Mouse (Mus musculus) lung, postnatal 14 days (tissue): ENCODE results near the gene Olfr1044.
"Not testable (repeated sequence)": the region's sequence is repeated elsewhere in the genome, so short reads cannot be mapped to it uniquely, and the experiment has no call there.

Source experiments
- DNase-seq: peaks from one replicate; pipeline ENCODE4 v3.0.0; 2021

Gene Olfr1044

GRCm38 (mm10) chr2:86177720-86178119 is at the start of gene Olfr1044:
TSS of gene Olfr1044 (minus strand) at chr2:86177820.
- DNase-seq = no peak

- DNase-seq = no peak
These were observed 41.6 kb upstream of the Olfr1044 start, which contains the start of gene Olfr1046 for GRCm38 (mm10) chr2:86219214-86219613. TSS of gene Olfr1046 (minus strand) at chr2:86219314.

DNA sequence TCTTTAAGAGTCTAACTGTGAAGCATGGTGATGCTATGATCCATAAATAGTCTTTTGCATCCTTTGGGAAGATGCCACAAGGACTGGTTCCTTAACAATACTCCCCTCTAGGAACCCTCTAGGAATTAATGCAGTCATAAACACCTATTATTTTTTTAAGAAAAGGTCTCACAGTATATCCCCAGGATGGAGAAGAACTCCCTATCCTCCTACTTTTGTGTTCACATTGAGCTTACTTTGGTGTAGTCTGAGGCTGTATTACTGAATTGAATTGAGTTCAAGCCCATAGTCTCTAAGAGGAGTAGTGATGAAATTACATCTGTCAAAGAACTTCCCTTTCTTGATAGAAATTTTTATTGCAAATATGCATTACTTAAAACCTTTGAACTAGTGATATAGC is 25.3 kb upstream of the Olfr1044 start, which contains the start of gene Olfr1045:
TSS of gene Olfr1045 (minus strand) at position 101 of the 400 bp plus-strand sequence.
- no peak for DNase-seq

- no peak for DNase-seq
These were observed 18.2 kb upstream of the Olfr1044 start for GRCm38 (mm10) chr2:86195863-86196262.

DNA sequence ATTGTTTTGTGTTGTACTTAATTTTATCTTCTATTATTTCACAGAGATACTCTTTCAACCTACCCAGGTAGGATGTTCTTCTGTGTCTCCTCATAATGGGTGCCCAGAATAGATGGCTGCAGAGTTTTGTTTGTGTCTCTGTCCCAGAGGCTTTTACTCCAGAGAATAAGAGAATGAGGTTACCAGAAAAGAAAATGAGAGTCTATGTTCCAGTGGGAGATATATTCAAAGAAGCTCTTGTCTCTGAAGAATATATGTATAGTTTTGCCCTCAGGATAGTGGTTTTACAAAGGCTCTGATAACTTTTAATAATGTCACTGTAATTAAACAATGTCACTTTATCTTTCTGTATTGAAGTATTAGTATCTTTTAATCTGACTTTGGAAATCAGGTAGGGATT is 8.0 kb upstream of the Olfr1044 start, which contains the start of gene Olfr52:
TSS of gene Olfr52 (minus strand) at position 101 of the 400 bp plus-strand sequence.
- DNase-seq = no peak

GRCm38 (mm10) chr2:86179950-86180349 is 2.3 kb upstream of the Olfr1044 start:
- no peak for DNase-seq

DNA sequence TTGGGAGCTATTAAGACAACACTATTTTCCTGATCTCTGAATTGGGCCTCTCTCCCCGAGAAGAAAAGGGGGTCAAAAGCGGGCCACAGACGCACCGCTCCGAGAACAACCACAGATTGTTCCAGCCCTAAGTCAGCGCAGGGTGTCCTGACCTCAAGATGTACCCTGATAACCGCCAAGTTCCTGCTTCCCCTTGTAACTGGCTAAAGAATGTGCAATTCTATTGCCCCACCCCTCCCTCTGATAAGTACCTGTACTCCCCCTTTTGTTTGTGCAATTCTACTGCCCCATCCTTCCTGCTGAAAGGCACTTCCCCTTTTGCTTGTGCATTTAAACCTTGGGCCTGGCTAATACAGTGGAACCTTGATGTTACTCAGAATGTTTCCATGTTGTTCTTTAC is 2.2 kb downstream of the Olfr1044 start:
- not testable (repeated sequence) for DNase-seq

- no peak for DNase-seq
These were observed 10.2 kb downstream of the Olfr1044 start, which contains the start of gene Olfr1043 for GRCm38 (mm10) chr2:86167422-86167821. TSS of gene Olfr1043 (minus strand) at chr2:86167522.

DNA sequence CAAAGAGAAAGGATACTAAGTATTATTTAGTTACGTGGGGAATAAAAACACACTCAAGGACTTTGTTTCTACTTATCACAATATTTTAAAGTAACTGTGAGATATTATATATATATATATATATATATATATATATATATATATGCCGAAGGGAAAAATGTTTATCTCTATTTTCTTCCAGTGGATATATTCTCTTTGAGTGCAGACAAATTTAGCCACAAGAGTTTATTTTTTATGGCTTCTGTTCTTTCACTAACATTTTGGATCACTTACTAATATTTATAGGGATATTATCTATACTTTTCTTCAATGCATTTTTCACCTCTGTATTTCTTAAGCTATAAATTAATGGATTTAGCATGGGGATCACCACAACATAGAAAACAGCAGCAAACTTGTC is 15.9 kb downstream of the Olfr1044 start, which contains the start of gene Olfr1042:
TSS of gene Olfr1042 (minus strand) at position 101 of the 400 bp plus-strand sequence.
- DNase-seq = no peak

DNA sequence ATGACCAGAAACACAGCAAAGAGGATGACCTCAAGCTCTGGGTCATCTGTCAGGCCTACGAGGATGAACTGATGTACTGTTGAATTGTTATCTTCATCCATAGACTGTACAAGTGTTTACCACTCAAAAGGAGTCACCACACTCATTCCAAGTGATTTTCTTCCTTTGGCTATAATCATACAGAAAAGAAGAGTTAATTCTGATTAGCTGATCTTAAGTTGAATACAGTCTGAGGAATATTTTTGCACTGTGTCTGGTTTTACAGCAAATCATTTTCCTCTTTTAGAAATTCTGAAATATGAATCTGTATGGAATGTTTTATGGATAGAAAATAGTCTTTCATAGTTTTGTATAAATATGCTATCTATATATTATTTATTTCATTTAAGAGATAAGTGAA is 31.0 kb downstream of the Olfr1044 start, which contains the start of gene Olfr1040:
TSS of gene Olfr1040 (minus strand) at position 101 of the 400 bp plus-strand sequence.
- no peak for DNase-seq

DNA sequence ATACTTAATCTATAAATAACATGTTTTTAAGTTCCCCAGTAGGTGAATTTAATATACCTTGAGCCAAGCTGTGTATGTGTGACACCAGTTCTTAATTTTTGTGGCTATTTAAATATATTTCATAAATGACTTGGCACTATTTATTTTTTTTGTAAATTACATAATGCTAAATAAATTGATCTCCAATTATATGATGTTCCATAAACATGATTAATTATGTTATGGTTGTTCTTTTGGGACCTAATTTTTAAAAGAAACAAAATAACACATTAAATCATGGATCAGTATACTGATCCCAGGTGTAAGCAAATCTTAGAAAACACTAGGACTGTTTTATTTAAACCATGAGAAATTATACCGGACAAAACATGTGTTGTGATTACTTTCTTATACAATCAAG is 41.8 kb downstream of the Olfr1044 start, which contains the start of gene Olfr1039:
TSS of gene Olfr1039 (minus strand) at position 101 of the 400 bp plus-strand sequence.
- no peak for DNase-seq
